Mouse (Mus musculus) embryonic fibroblast, embryonic 13.5 days (primary cell): ENCODE data around the gene Phactr3.

ENCODE experiments used
- CTCF ChIP-seq: IDR thresholded peaks from 2 replicates; pipeline ENCODE4 v1.5.1; 2011; ENCODE audit warnings: mild to moderate bottlenecking, control low read depth, low read length, moderate library complexity, borderline replicate concordance; ENCODE audit not compliant: insufficient read depth
- POLR2A ChIP-seq: IDR thresholded peaks from 2 replicates; pipeline ENCODE4 v1.6.1; 2011; ENCODE audit warnings: low read depth, mild to moderate bottlenecking, control low read depth, low read length, moderate library complexity

DNA sequence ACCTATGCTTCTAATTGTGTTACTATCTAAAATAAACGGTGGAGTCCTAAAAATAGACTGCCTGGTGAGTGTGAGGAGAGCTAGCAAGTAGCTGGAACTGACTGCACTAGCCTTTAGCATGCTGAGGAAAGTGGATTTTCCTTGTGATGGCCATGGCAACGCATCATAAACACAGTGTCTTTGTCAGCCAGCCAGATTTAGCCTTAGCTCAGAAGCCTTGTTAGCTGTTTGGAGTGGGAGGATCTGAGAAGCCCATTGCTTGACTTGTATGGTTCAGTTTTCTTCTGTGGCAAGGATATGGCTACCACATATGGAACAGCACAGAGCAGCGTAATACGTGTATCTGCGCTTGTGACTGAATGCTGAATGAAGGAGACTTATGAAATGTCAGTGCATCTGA lies 210.8 kb downstream of the Phactr3 start:
- TF ChIP-seq CTCF (no peak), POLR2A (no peak)
